Mouse (Mus musculus) left cerebral cortex, postnatal 10 days (tissue): ENCODE measurements around the gene Mgmt. TPM values are rescaled to one million over a fixed set of nuclear protein-coding genes. Genes with fewer than 3 reads are reported as not detected.

Experiments
- DNase-seq, 2 experiments: peaks; one replicate each; pipeline ENCODE4 v3.0.0; 2021 to 2022; ENCODE audit warnings: low spot score in 2 of 2, mixed read lengths in 1 of 2; ENCODE audit errors: extremely low spot score in 1 of 2
- intact Hi-C: fragments of 180-260 bp; cut with DNase I; formaldehyde crosslinking; loops from one replicate; pipeline ENCODE4 v1.15.1; 2025
- total RNA-seq, 2 experiments: library from RNA; stranded (reverse); gene quantifications; 2 replicates each; pipeline ENCODE4 v1.2.3; 2021

Mgmt gene
- total RNA-seq, 2 experiments from 2014 or later = 0.63 to 0.90 TPM

DNA sequence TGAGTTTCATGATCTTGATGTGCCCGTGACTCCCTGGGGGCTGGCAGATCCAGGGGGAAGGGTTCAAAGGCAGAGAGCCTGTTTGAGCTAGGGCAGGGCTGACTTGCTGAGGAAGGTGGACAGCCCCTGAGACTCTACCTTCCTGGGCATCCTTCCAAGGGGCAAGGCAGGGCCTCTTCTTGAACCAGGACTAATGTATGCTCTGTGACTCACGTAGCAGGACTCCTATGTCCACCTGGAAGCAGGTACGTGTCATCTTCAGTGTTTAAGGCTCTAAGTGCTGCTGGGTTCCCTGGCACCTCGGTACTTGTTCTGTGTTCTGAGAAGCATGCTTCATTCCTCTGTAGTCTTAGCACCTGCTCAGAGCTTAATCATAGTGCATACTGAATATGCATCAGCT is 143.1 kb downstream of the Mgmt start:
- intact Hi-C loops = no loop called here
- no peak for DNase-seq

DNA sequence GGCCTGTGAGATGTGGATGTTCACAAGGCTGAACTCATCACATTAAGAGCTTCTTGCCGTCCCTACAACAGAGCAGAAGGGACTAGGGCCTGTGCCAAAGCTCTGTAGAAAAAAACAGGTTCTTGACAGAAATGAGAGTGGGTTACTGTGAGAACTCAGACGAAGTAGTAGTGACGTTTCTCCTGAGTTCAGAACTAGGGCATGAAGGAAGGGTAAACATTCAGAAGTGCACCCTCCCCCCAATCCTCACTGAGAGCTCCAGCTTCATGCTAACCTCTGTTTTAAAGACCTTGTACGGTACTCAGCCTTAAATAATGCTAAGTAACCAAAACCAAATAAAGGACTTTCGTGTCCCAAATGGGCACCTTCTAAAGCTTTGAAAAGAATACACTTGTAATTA is 143.5 kb downstream of the Mgmt start:
- intact Hi-C loops = no loop called here

GRCm38 (mm10) chr7:137038311-137038945 is 144.0 kb downstream of the Mgmt start:
- DNase-seq = no peak
- intact Hi-C loops = no loop called here

More for the DNA sequence above, 143.5 kb downstream of the Mgmt start:
- no peak for DNase-seq

- intact Hi-C loops = no loop called here
- DNase-seq = no peak
Observed at GRCm38 (mm10) chr7:137038946-137039320, 144.5 kb downstream of the Mgmt start.

DNA sequence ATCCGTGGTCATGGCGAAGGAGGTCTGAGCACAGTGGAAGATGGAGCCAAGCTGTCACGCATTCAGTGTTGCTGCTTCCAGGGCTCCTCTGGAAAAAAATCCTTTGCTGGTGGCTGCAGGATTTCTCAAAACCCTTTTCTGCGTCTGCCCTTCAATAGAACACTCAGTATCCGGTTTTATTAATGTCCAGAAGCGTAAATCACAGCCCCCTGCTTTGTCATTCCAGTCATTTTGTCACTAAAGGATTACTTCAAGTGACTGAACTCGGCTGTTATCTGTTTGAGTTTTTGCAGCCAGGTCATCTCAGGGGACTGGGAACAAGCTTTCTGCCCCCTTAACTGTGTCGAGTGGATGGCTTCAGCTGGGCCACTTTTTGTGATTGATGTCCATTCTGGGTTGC is 146.2 kb downstream of the Mgmt start:
- no peak for DNase-seq
- intact Hi-C loops = no loop called here

- DNase-seq = no peak
- intact Hi-C loops = no loop called here
Observed at GRCm38 (mm10) chr7:137046891-137047290, 152.5 kb downstream of the Mgmt start.

- DNase-seq = no peak
- intact Hi-C loops = no loop called here
Observed at GRCm38 (mm10) chr7:137048086-137048922, 153.9 kb downstream of the Mgmt start.

GRCm38 (mm10) chr7:137054343-137054742 is 159.9 kb downstream of the Mgmt start:
- intact Hi-C loops = no loop called here
- no peak for DNase-seq

GRCm38 (mm10) chr7:137056126-137056525 is 161.7 kb downstream of the Mgmt start:
- no peak for DNase-seq

DNA sequence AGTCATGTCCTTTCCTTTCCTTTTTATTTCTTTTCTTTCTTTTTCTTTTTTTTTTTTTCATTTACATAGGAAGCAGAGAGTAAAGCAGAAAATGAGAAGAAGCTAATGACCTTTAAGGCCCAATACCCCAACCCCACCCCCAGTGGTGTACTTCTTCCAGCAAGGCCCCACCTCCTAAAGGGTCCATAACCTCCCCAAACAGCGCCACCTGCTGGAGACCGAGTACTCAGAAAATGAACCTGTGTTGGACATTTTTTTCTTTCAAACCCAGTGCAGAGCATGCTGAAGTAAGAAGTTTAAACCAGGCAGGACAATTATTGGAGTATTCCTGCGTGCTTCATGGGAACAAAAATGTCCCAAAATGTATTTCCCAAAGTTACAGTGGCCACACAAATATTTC is 166.1 kb downstream of the Mgmt start:
- intact Hi-C loops = no loop called here
- peak in 1 of 2 experiments; percentile 42 for DNase-seq

More at GRCm38 (mm10) chr7:137056126-137056525, 161.7 kb downstream of the Mgmt start:
- intact Hi-C loops = no loop called here

DNA sequence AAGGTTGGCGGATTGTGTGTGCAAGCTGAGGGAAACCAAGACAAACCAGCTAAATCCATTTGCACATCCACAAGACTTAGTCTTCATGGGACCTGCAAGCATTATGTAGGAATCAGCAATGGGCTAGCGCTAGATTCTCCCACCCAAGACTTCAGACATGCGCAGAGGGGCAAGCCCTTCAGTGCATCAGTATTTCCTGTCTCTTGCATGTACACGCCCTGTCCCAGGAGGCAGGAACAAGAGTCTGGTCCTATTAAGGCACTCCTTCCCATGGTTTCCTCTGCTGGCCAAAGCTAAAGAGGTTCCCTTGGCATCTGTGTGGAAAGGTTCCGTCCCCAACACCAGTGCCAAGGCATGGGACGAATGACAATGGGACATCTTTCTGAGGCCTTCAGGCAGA is 166.7 kb downstream of the Mgmt start:
- no peak for DNase-seq
- intact Hi-C loops = no loop called here

DNA sequence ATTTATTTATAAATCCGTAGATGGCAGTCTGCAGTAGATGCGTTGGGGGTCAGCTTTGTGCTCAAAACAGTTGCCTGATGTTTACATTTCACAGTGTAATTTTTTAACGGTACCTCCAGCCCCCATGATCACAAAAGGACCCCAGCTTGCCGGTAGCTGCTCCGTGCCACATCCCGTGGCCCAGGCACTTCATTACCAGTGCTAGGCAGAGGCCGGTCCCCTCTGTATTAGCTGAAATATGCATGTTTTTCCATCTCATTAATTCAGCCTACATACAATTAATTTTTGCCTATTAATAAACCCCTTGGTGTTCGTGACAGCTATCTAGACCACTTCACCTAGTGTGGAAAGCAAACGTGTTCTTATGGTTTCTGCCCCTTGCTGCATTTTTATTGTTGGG is 169.8 kb downstream of the Mgmt start:
- intact Hi-C loops = no loop called here
- no peak for DNase-seq

DNA sequence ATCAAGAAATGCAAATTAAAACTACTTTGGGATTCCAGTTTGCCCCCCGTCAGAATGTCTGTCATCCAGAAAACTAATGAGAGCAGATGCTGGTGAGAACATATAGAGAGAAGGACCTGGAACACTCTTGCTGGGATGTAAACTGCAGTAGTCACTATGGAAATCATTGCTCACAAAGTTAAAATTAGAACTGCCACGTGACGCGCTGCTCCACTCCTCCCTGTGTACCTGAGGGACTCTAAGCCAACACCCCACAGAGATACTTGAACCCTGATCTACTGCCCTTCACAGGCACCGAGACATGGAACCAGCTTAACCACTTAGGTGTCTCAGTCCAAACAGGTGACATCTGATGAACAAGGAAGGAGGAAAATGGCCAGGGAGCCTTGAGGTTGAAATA is 171.0 kb downstream of the Mgmt start:
- DNase-seq = no peak
- intact Hi-C loops = no loop called here

DNA sequence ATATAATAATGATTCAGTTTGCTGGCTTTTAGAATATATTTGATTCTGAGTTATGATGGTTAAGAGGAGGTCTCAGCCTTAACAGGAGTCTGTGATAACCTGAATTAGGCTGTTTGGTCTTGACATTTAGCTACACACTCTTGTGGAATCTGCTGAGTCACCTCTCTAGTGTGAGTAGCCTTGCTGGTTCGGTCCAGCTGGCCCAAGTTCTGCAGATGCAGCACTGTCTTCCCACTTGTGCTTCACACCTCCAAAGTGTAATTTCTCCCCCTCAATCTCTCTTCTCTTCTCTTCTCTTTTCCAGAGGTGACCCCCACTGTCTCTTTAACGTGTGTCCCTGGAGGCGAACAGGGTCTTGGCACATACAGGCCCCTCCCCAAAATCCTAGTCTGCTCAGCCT is 171.8 kb downstream of the Mgmt start:
- DNase-seq = no peak

GRCm38 (mm10) chr7:137066997-137067396 is 172.6 kb downstream of the Mgmt start:
- intact Hi-C loops = no loop called here
- no peak for DNase-seq

More for the DNA sequence above, 171.8 kb downstream of the Mgmt start:
- intact Hi-C loops = no loop called here

GRCm38 (mm10) chr7:137067758-137068157 is 173.3 kb downstream of the Mgmt start:
- intact Hi-C loops = no loop called here
- DNase-seq = no peak

DNA sequence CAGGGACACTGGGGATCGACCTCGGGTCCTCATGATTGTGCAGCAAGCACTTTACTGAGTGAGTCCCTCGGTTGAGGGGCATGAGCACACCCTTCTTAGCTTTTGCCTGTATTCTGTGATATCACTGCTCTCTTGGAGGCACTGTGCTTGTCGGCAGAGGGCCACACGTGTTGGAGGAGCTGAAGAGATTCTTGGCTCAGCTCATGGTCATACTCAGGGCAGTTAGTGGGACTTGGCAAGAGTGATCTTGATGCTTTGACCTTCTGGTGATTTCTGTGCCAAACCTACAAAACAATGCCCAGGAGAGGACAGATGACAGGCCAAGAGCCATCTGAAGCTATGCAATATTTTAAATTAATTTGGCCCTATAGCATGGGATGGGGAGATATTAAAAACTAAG is 174.4 kb downstream of the Mgmt start:
- DNase-seq = no peak
- intact Hi-C loops = no loop called here

DNA sequence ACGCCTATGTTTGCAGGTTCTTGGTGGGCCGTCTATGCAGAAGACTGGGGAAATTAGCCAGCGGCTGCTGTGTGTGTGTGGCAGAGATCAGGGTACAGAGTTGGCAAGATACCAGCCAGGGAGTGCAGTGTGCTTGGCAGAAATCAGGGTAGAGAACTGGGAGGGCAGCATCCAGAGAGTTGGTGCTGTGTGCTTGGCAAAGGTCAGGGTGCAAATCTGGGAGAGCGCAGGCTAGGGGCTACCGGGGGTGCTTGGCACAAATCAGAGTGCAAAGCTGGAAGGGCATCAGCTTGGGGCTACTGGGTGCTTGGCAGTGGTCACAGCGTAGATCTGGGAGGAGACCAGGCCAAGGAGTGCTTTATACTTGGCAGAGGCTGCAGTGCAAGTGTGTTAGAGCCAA is 175.4 kb downstream of the Mgmt start:
- intact Hi-C loops = no loop called here
- no peak for DNase-seq

GRCm38 (mm10) chr7:137071346-137071745 is 176.9 kb downstream of the Mgmt start:
- no peak for DNase-seq
- intact Hi-C loops = no loop called here

DNA sequence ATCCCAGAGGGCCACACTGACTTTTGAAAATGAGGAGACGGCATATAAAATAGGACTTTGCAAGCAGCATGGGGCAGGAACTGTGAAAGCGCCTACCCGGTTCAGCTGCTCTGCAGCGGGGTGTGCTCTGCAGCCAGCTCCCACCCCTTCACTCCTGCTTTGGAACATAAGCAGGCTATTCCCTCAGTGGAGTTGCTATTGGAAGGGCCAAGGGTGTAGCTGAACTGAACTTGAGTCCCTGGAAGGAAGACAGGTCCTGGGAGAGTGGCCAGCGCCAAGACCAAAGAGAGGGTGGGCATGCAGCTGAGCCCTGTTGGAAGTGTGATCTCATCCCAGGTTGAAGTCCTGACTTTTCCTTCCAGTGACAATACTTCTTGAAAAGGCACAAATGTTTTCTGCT is 179.5 kb downstream of the Mgmt start:
- intact Hi-C loops = no loop called here
- DNase-seq = no peak
